Mouse (Mus musculus) ES-E14 (cell line): ENCODE results near the gene Il1rap.

ENCODE experiments used
- MAFK ChIP-seq: IDR thresholded peaks from 2 replicates; pipeline ENCODE4 v1.6.1; 2014; ENCODE audit warnings: mild to moderate bottlenecking, low read depth, low read length, inconsistent platforms; ENCODE audit not compliant: insufficient read depth
- ZC3H11A ChIP-seq: IDR thresholded peaks from 2 replicates; pipeline ENCODE4 v1.6.1; 2012; ENCODE audit warnings: low read depth, mild to moderate bottlenecking, inconsistent platforms, low read length, borderline replicate concordance

DNA sequence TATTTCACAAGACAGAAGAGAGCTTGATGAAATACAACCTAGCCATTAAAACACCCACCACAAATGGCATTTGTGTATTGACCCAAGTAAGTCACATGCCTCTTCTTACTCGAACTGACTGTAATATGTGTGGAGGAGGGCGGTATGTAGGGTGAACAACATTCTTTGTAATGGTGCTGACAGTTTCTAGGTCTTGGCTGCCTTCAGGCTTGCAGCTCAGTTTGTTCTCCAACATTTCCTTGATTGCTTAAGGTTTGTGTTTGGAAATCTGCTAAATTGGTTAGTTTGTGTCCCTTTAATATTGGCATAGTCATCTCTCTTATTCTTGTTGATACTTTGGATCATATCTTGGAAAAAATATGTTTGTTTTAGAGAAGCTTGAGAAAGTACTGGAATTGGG lies 87.6 kb downstream of the Il1rap start:
- TF ChIP-seq ZC3H11A = no peak
- TF ChIP-seq MAFK = no peak
